Mouse (Mus musculus) heart, adult 9 months (tissue): ENCODE measurements around the gene Hcn3.

Source experiments
- DNase-seq, 2 experiments: peaks; one replicate each; pipeline ENCODE4 v3.0.0; 2022; ENCODE audit warnings: low spot score in 2 of 2

The Hcn3 gene

GRCm38 (mm10) chr3:89147101-89147978 is 12.7 kb downstream of the Hcn3 start:
- DNase-seq: no peak

- DNase-seq: no peak
Observed at GRCm38 (mm10) chr3:89145566-89145965, 14.4 kb downstream of the Hcn3 start.

- no peak for DNase-seq
Observed at GRCm38 (mm10) chr3:89144821-89145220, 15.2 kb downstream of the Hcn3 start.

GRCm38 (mm10) chr3:89136365-89136764 is 23.6 kb downstream of the Hcn3 start:
- DNase-seq: no peak

- DNase-seq: no peak
Observed at GRCm38 (mm10) chr3:89135958-89136357, 24.0 kb downstream of the Hcn3 start, which contains the start of gene Pklr. Pklr (plus strand) TSS chr3:89136142.

- DNase-seq: no peak
Observed at GRCm38 (mm10) chr3:89133752-89134151, 26.2 kb downstream of the Hcn3 start.

- no peak for DNase-seq
Observed at GRCm38 (mm10) chr3:89133063-89133450, 26.9 kb downstream of the Hcn3 start.

GRCm38 (mm10) chr3:89132285-89133062 is 27.5 kb downstream of the Hcn3 start:
- DNase-seq: no peak

- no peak for DNase-seq
Observed at GRCm38 (mm10) chr3:89131816-89132215, 28.2 kb downstream of the Hcn3 start.

- DNase-seq: no peak
Observed at GRCm38 (mm10) chr3:89129908-89130307, 30.1 kb downstream of the Hcn3 start.

GRCm38 (mm10) chr3:89125981-89126380 is 34.0 kb downstream of the Hcn3 start:
- no peak for DNase-seq

GRCm38 (mm10) chr3:89124241-89124640 is 35.8 kb downstream of the Hcn3 start:
- peak in 1 of 2 experiments; percentile 21 for DNase-seq

GRCm38 (mm10) chr3:89123313-89123712 is 36.7 kb downstream of the Hcn3 start:
- peak in 1 of 2 experiments; percentile 43 for DNase-seq

GRCm38 (mm10) chr3:89115522-89115921 is 44.5 kb downstream of the Hcn3 start:
- no peak for DNase-seq

- no peak for DNase-seq
Observed at GRCm38 (mm10) chr3:89113058-89113457, 46.9 kb downstream of the Hcn3 start.

- DNase-seq: no peak
Observed at GRCm38 (mm10) chr3:89108146-89108545, 51.9 kb downstream of the Hcn3 start.

- no peak for DNase-seq
Observed at GRCm38 (mm10) chr3:89107545-89107944, 52.5 kb downstream of the Hcn3 start.

- no peak for DNase-seq
Observed at GRCm38 (mm10) chr3:89106881-89107280, 53.1 kb downstream of the Hcn3 start.

GRCm38 (mm10) chr3:89103291-89103595 is 56.8 kb downstream of the Hcn3 start:
- DNase-seq: no peak

GRCm38 (mm10) chr3:89102495-89103290 is 57.3 kb downstream of the Hcn3 start:
- DNase-seq: no peak

GRCm38 (mm10) chr3:89101812-89102494 is 58.0 kb downstream of the Hcn3 start, which contains the start of gene Fdps:
Fdps (minus strand) TSS chr3:89101959.
- peak; percentile 98 to 99 for DNase-seq

- DNase-seq: no peak
Observed at GRCm38 (mm10) chr3:89101459-89101811, 58.6 kb downstream of the Hcn3 start.
